Mouse (Mus musculus) CD4-positive helper T cell, adult 2 months (primary cell): ENCODE measurements around the gene Fbxl17.

Source experiments
- DNase-seq: peaks from one replicate; pipeline ENCODE4 v3.0.0-alpha.2; 2012; ENCODE audit warnings: low read depth, missing footprints, low spot score

Gene Fbxl17

GRCm38 (mm10) chr17:63168019-63168788 lies 331.6 kb downstream of the Fbxl17 start:
- no peak for DNase-seq

- no peak for DNase-seq
Observed at GRCm38 (mm10) chr17:63167248-63167647, 332.6 kb downstream of the Fbxl17 start.

- DNase-seq, result no peak
Observed at GRCm38 (mm10) chr17:63166692-63167091, 333.1 kb downstream of the Fbxl17 start.

- DNase-seq, result no peak
Observed at GRCm38 (mm10) chr17:63165847-63166246, 334.0 kb downstream of the Fbxl17 start.

GRCm38 (mm10) chr17:63164289-63164688 lies 335.5 kb downstream of the Fbxl17 start:
- no peak for DNase-seq

- no peak for DNase-seq
Observed at GRCm38 (mm10) chr17:63161953-63162352, 337.9 kb downstream of the Fbxl17 start.

GRCm38 (mm10) chr17:63159196-63159595 lies 340.6 kb downstream of the Fbxl17 start:
- DNase-seq, result no peak

GRCm38 (mm10) chr17:63158436-63158835 lies 341.4 kb downstream of the Fbxl17 start:
- DNase-seq, result no peak

GRCm38 (mm10) chr17:63157906-63158305 lies 341.9 kb downstream of the Fbxl17 start:
- DNase-seq, result no peak

GRCm38 (mm10) chr17:63157019-63157418 lies 342.8 kb downstream of the Fbxl17 start:
- DNase-seq, result no peak

- DNase-seq, result no peak
Observed at GRCm38 (mm10) chr17:63146514-63146913, 353.3 kb downstream of the Fbxl17 start.

- DNase-seq, result no peak
Observed at GRCm38 (mm10) chr17:63145751-63146491, 353.9 kb downstream of the Fbxl17 start.

- no peak for DNase-seq
Observed at GRCm38 (mm10) chr17:63145311-63145741, 354.5 kb downstream of the Fbxl17 start.

GRCm38 (mm10) chr17:63143825-63144224 lies 356.0 kb downstream of the Fbxl17 start:
- no peak for DNase-seq

- no peak for DNase-seq
Observed at GRCm38 (mm10) chr17:63134805-63135204, 365.0 kb downstream of the Fbxl17 start.

- no peak for DNase-seq
Observed at GRCm38 (mm10) chr17:63122427-63122826, 377.4 kb downstream of the Fbxl17 start.

- no peak for DNase-seq
Observed at GRCm38 (mm10) chr17:63119701-63120100, 380.1 kb downstream of the Fbxl17 start.

- DNase-seq, result no peak
Observed at GRCm38 (mm10) chr17:63119077-63119476, 380.7 kb downstream of the Fbxl17 start.

- DNase-seq, result no peak
Observed at GRCm38 (mm10) chr17:63117130-63117529, 382.7 kb downstream of the Fbxl17 start.

- DNase-seq, result no peak
Observed at GRCm38 (mm10) chr17:63114399-63115085, 385.3 kb downstream of the Fbxl17 start.

- no peak for DNase-seq
Observed at GRCm38 (mm10) chr17:63112826-63113225, 387.0 kb downstream of the Fbxl17 start.

- no peak for DNase-seq
Observed at GRCm38 (mm10) chr17:63110994-63111393, 388.8 kb downstream of the Fbxl17 start.
